Mouse (Mus musculus) right cerebral cortex, postnatal 25 days (tissue): ENCODE measurements around the gene Tbata.

Experiments used
- DNase-seq: peaks from one replicate; pipeline ENCODE4 v3.0.0; 2022

Tbata gene

DNA sequence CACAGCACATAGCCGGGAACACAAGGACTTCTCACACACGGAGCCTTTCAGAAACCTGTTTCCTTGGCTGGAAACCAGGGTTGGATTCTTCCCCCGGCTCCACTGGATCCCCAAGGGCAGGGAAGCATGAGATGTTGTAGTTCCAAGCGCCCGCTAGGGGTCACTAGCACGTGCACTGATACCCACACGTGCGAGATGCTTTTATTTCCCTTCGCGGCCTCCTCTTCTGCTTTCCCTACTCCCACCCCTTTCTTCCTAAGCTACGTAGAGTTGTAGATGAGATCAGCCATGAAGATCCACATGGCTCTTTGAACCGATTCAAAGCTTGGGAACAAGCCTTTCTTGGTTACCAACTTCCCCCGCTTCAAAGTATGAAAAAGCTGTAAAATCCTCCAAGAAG is 40.0 kb downstream of the Tbata start:
- peak; percentile 49 for DNase-seq

- no peak for DNase-seq
These were observed 41.1 kb downstream of the Tbata start for GRCm38 (mm10) chr10:61212817-61213216.

GRCm38 (mm10) chr10:61215658-61216057 is 43.9 kb downstream of the Tbata start:
- no peak for DNase-seq

- DNase-seq = no peak
These were observed 44.4 kb downstream of the Tbata start for GRCm38 (mm10) chr10:61216163-61216562.

GRCm38 (mm10) chr10:61219318-61219717 is 47.6 kb downstream of the Tbata start:
- no peak for DNase-seq

DNA sequence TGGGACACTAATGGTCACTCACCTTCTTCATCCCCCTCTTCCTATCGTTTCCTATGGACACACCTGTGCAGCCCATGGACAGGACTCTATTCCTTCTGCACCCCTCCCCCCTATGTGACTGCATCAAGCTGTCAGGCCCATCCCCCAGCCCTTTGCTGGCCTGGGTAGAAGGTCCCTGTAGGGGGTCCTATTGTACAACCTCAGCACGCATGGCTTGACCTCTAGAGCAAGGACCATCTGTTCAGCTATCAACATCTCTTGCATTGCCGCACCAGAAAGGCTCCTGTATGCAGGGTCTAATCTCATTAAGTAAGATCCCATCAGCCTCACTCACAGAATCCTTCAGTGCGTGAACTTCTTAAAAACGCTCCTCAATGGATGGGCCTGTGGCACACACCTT is 53.9 kb downstream of the Tbata start:
- DNase-seq = no peak

DNA sequence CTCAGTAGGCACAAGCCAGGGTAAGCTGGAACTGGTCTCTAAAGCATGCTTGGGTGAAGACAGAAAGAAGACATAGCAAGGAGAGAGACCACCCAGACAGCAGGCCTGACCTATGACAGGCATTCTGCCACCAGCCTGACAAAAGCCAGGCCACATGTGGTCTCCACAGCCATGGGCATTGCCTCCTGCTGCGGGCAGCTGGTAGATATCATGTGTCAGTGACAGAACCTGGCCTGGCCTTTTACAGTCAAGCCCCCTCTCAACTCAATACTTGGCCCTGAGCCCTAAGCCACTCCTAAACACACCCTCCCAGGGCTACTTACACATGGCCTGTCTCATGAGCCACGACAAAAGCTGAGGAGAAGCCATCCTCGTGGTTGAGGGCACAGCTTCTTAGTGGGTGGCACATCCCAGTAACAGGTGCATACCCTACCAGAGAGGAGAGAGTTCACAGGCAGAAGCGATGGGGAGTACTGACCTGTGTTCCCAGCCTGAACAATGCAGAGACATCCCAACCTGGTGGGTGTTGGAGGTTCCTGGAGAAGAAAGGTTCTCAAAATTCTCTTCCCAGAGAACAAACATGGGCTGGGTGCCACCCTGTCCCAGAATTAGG is 55.1 kb downstream of the Tbata start:
- DNase-seq = no peak

DNA sequence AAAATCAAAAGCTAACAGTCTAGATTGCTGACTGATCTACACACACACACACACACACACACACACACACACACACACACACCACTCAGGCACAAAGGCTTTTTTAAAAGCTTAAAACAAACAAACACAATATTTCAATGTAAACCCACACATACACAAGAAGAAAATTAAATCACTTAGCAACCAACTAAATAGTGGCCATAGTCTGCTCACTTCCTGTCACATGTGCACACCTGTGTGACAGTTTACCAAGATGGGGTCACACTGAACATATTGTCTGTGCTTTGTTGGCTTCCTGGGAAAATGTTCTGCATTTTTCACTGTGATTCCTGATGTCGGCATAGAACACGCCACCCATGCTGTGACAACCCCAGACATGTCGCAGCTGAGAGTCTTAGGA is 60.0 kb downstream of the Tbata start:
- DNase-seq = no peak

GRCm38 (mm10) chr10:61232858-61233567 is 61.3 kb downstream of the Tbata start:
- no peak for DNase-seq

- DNase-seq = no peak
These were observed 62.6 kb downstream of the Tbata start for GRCm38 (mm10) chr10:61234319-61234718.

DNA sequence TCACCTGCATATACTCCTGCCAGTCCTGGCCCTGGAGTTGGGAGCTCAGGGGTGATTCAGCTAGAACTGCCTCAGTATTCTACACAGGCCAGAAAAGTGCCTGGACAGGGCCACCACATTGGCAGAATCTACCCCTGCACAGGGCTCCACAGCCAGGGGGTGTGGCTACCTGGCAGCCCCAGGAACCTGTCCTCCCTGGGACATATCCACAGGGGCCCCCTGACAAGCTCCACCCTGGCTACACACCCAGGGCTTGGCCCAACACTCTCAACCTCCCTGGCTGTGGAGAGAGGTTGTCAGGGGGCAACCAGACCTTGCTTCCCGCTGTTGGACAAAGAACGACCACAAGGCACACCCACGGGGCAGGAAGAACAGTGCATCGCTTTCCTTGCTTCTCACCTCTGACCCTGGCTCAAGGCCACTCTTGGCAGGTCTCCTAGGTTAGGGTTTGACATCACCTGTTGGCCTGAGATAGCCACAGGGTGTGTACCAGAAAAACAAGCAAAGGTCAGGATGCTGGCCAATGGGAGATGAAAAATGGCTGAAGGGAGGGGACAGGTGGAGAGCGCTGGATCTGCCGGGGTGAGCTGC is 64.0 kb downstream of the Tbata start:
- DNase-seq = no peak

GRCm38 (mm10) chr10:61236683-61237390 is 65.1 kb downstream of the Tbata start:
- no peak for DNase-seq

- DNase-seq = no peak
These were observed 65.6 kb downstream of the Tbata start for GRCm38 (mm10) chr10:61237391-61237785.
